Mouse (Mus musculus) ES-E14 (cell line): ENCODE measurements around the gene Mvb12a.

Experiments used
- HCFC1 ChIP-seq: IDR thresholded peaks from 2 replicates; pipeline ENCODE4 v1.6.1; 2012; ENCODE audit warnings: low read length, inconsistent platforms, borderline replicate concordance; ENCODE audit not compliant: insufficient read depth
- MAFK ChIP-seq: IDR thresholded peaks from 2 replicates; pipeline ENCODE4 v1.6.1; 2014; ENCODE audit warnings: mild to moderate bottlenecking, low read depth, low read length, inconsistent platforms; ENCODE audit not compliant: insufficient read depth
- ZC3H11A ChIP-seq: IDR thresholded peaks from 2 replicates; pipeline ENCODE4 v1.6.1; 2012; ENCODE audit warnings: low read depth, mild to moderate bottlenecking, inconsistent platforms, low read length, borderline replicate concordance

- TF ChIP-seq ZC3H11A (no peak), MAFK (no peak), HCFC1 (no peak)
Observed at GRCm38 (mm10) chr8:71528362-71529073, 14.2 kb upstream of the Mvb12a start.
